Mouse (Mus musculus) lung, postnatal 0 days (tissue): ENCODE measurements around the gene Dock7.

Source experiments
- CTCF ChIP-seq: IDR thresholded peaks from 2 replicates; pipeline ENCODE4 v1.5.1; 2016; ENCODE audit warnings: antibody characterized with exemption, mild to moderate bottlenecking
- EP300 ChIP-seq: IDR thresholded peaks from 2 replicates; pipeline ENCODE4 v1.6.1; 2016; ENCODE audit warnings: antibody characterized with exemption, mild to moderate bottlenecking, control low read depth

- TF ChIP-seq CTCF = no peak
- no peak for TF ChIP-seq EP300
Measured at GRCm38 (mm10) chr4:99134522-99134921, 13.8 kb upstream of the Dock7 start.
